Mouse (Mus musculus): ENCODE results near the gene Pik3r1. TPM values are rescaled to one million over a fixed set of nuclear protein-coding genes. Genes with fewer than 3 reads are reported as not detected.

The Pik3r1 gene
- polyA plus RNA-seq, 1 experiment from 2014 or later = 44.4 TPM

GRCm38 (mm10) chr13:101744943-101745342 lies 23.1 kb downstream of the Pik3r1 start:
- no peak overlapping the region for H3K27ac ChIP-seq
- peaks cover 38% of the 10 kb centered on the region for H3K27me3 ChIP-seq
- H3K4me1 ChIP-seq = no peaks in the 10 kb centered on the region
- H3K36me3 ChIP-seq = no peaks in the 10 kb centered on the region
- no peaks in the 10 kb centered on the region for H3K9me3 ChIP-seq
- H3K4me2 ChIP-seq (replicated peaks) = no peak overlapping the region
- H3K9ac ChIP-seq = no peak overlapping the region
- 73% methylated on average over 5 of the region's 5 CpGs for WGBS
- H3K4me3 ChIP-seq = no peak overlapping the region
- no peak for ATAC-seq (ENCODE audit: low FRiP score, low read depth)

- Histone ChIP-seq H3K9ac (no peak overlapping the region), H3K27me3 (peaks cover 46% of the 10 kb centered on the region), H3K9me3 (no peaks in the 10 kb centered on the region), H3K36me3 (no peaks in the 10 kb centered on the region), H3K4me3 (no peak overlapping the region), H3K4me2 (replicated peaks) (no peak overlapping the region), H3K4me1 (no peaks in the 10 kb centered on the region), H3K27ac (no peak overlapping the region)
- whole genome bisulfite sequencing = 89% methylated on average over 2 of the region's 2 CpGs
- ATAC-seq (ENCODE audit: low FRiP score, low read depth) = no peak
Measured at GRCm38 (mm10) chr13:101744053-101744452, 24.0 kb downstream of the Pik3r1 start.

- H3K4me1 ChIP-seq = no peaks in the 10 kb centered on the region
- WGBS = 67% methylated on average over 5 of the region's 8 CpGs
- H3K27ac ChIP-seq = no peak overlapping the region
- no peak overlapping the region for H3K9ac ChIP-seq
- peaks cover 53% of the 10 kb centered on the region for H3K27me3 ChIP-seq
- no peak overlapping the region for H3K4me3 ChIP-seq
- H3K9me3 ChIP-seq = no peaks in the 10 kb centered on the region
- no peak overlapping the region for H3K4me2 ChIP-seq (replicated peaks)
- no peaks in the 10 kb centered on the region for H3K36me3 ChIP-seq
- ATAC-seq (ENCODE audit: low FRiP score, low read depth) = no peak
Measured at GRCm38 (mm10) chr13:101743247-101743646, 24.8 kb downstream of the Pik3r1 start.

GRCm38 (mm10) chr13:101742596-101742995 lies 25.4 kb downstream of the Pik3r1 start:
- no peak overlapping the region for H3K27ac ChIP-seq
- no peak overlapping the region for H3K4me3 ChIP-seq
- H3K27me3 ChIP-seq = peaks cover 55% of the 10 kb centered on the region
- no peak for ATAC-seq (ENCODE audit: low FRiP score, low read depth)
- no peak overlapping the region for H3K4me2 ChIP-seq (replicated peaks)
- H3K9me3 ChIP-seq = no peaks in the 10 kb centered on the region
- H3K9ac ChIP-seq = no peak overlapping the region
- H3K4me1 ChIP-seq = 0 out of 2 replicates have a peak, but pooled peaks cover 2% of the 10 kb centered on the region
- WGBS = 38% methylated on average over 6 of the region's 6 CpGs
- no peaks in the 10 kb centered on the region for H3K36me3 ChIP-seq

- no peak overlapping the region for H3K4me2 ChIP-seq (replicated peaks)
- 0 out of 2 replicates have a peak, but pooled peaks cover 6% of the 10 kb centered on the region for H3K4me1 ChIP-seq
- H3K4me3 ChIP-seq = no peak overlapping the region
- no peaks in the 10 kb centered on the region for H3K9me3 ChIP-seq
- H3K27me3 ChIP-seq = peaks cover 63% of the 10 kb centered on the region
- WGBS = 80% methylated on average over 11 of the region's 11 CpGs
- no peak for ATAC-seq (ENCODE audit: low FRiP score, low read depth)
- no peak overlapping the region for H3K27ac ChIP-seq
- H3K9ac ChIP-seq = no peak overlapping the region
- no peaks in the 10 kb centered on the region for H3K36me3 ChIP-seq
Measured at GRCm38 (mm10) chr13:101741530-101742309, 26.3 kb downstream of the Pik3r1 start.

- H3K9me3 ChIP-seq = no peaks in the 10 kb centered on the region
- peaks cover 63% of the 10 kb centered on the region for H3K27me3 ChIP-seq
- no peak overlapping the region for H3K4me3 ChIP-seq
- no peak overlapping the region for H3K27ac ChIP-seq
- 73% methylated on average over 4 of the region's 4 CpGs for WGBS
- peaks cover 8% of the 10 kb centered on the region; the same call in 1 of the 2 replicates for H3K4me1 ChIP-seq
- H3K4me2 ChIP-seq (replicated peaks) = no peak overlapping the region
- H3K9ac ChIP-seq = no peak overlapping the region
- ATAC-seq (ENCODE audit: low FRiP score, low read depth) = no peak
- H3K36me3 ChIP-seq = no peaks in the 10 kb centered on the region
Measured at GRCm38 (mm10) chr13:101739732-101740381, 28.2 kb downstream of the Pik3r1 start.

GRCm38 (mm10) chr13:101738769-101739168 lies 29.2 kb downstream of the Pik3r1 start:
- H3K9ac ChIP-seq = no peak overlapping the region
- H3K4me3 ChIP-seq = no peak overlapping the region
- H3K4me2 ChIP-seq (replicated peaks) = no peak overlapping the region
- no peaks in the 10 kb centered on the region for H3K9me3 ChIP-seq
- WGBS = 84% methylated on average over 6 of the region's 6 CpGs
- peaks cover 16% of the 10 kb centered on the region for H3K4me1 ChIP-seq
- H3K27me3 ChIP-seq = peaks cover 74% of the 10 kb centered on the region
- no peak overlapping the region for H3K27ac ChIP-seq
- no peaks in the 10 kb centered on the region for H3K36me3 ChIP-seq
- no peak for ATAC-seq (ENCODE audit: low FRiP score, low read depth)

GRCm38 (mm10) chr13:101736521-101737387 lies 31.3 kb downstream of the Pik3r1 start:
- no peak for ATAC-seq (ENCODE audit: low FRiP score, low read depth)
- WGBS = 80% methylated on average over 16 of the region's 16 CpGs
- no peak overlapping the region for H3K4me2 ChIP-seq (replicated peaks)
- H3K4me3 ChIP-seq = no peak overlapping the region
- no peak overlapping the region for H3K27ac ChIP-seq
- no peaks in the 10 kb centered on the region for H3K9me3 ChIP-seq
- no peaks in the 10 kb centered on the region for H3K36me3 ChIP-seq
- peaks cover 78% of the 10 kb centered on the region for H3K27me3 ChIP-seq
- H3K4me1 ChIP-seq = peaks cover 36% of the 10 kb centered on the region
- no peak overlapping the region for H3K9ac ChIP-seq

GRCm38 (mm10) chr13:101735364-101736120 lies 32.5 kb downstream of the Pik3r1 start:
- H3K27ac ChIP-seq = no peak overlapping the region
- peaks cover 39% of the 10 kb centered on the region for H3K4me1 ChIP-seq
- no peaks in the 10 kb centered on the region for H3K9me3 ChIP-seq
- no peaks in the 10 kb centered on the region for H3K36me3 ChIP-seq
- H3K4me3 ChIP-seq = no peak overlapping the region
- peaks cover 75% of the 10 kb centered on the region for H3K27me3 ChIP-seq
- H3K9ac ChIP-seq = no peak overlapping the region
- 44% methylated on average over 8 of the region's 8 CpGs for WGBS
- H3K4me2 ChIP-seq (replicated peaks) = no peak overlapping the region
- no peak for ATAC-seq (ENCODE audit: low FRiP score, low read depth)

- no peaks in the 10 kb centered on the region for H3K9me3 ChIP-seq
- 81% methylated on average over 7 of the region's 7 CpGs for WGBS
- H3K9ac ChIP-seq = no peak overlapping the region
- H3K4me3 ChIP-seq = no peak overlapping the region
- no peaks in the 10 kb centered on the region for H3K36me3 ChIP-seq
- no peak overlapping the region for H3K4me2 ChIP-seq (replicated peaks)
- peaks cover 52% of the 10 kb centered on the region for H3K4me1 ChIP-seq
- 0 out of 2 replicates have a peak overlapping the region, but pooled peaks have one; percentile 28 for H3K27ac ChIP-seq
- peaks cover 68% of the 10 kb centered on the region for H3K27me3 ChIP-seq
- no peak for ATAC-seq (ENCODE audit: low FRiP score, low read depth)
Measured at GRCm38 (mm10) chr13:101734227-101734626, 33.8 kb downstream of the Pik3r1 start.

GRCm38 (mm10) chr13:101732675-101733074 lies 35.3 kb downstream of the Pik3r1 start:
- Histone ChIP-seq H3K9me3 (no peaks in the 10 kb centered on the region), H3K4me2 (replicated peaks) (peak overlapping the region; percentile 25; the same call in 1 of the 2 replicates), H3K27me3 (peaks cover 59% of the 10 kb centered on the region), H3K4me1 (peaks cover 65% of the 10 kb centered on the region), H3K4me3 (no peak overlapping the region), H3K9ac (no peak overlapping the region), H3K27ac (no peak overlapping the region), H3K36me3 (no peaks in the 10 kb centered on the region)
- 41% methylated on average over 10 of the region's 10 CpGs for WGBS
- ATAC-seq (ENCODE audit: low FRiP score, low read depth) = no peak

Data from limb, embryonic 13.5 days (tissue).